Mouse (Mus musculus): ENCODE measurements around the gene Spag7. TPM values are rescaled to one million over a fixed set of nuclear protein-coding genes. Genes with fewer than 3 reads are reported as not detected.

The Spag7 gene
- total RNA-seq, 1 experiment: 74.5 TPM

- H3K9ac ChIP-seq (ENCODE audit: insufficient read depth, low read depth, low read length, poor library complexity, severe bottlenecking): no peak overlapping the region; the same call in 1 of the 2 replicates
- TF ChIP-seq ZNF384 (IDR thresholded peaks at IDR 0.05; ENCODE audit: low read depth, low read length) (no peak), HCFC1 (IDR thresholded peaks at IDR 0.05; ENCODE audit: borderline replicate concordance, insufficient read depth, low read length) (no peak), ZC3H11A (IDR thresholded peaks at IDR 0.05; ENCODE audit: borderline replicate concordance, low read depth, low read length) (no peak), CHD2 (IDR thresholded peaks at IDR 0.05; ENCODE audit: low read depth, low read length) (no peak), MAFK (IDR thresholded peaks at IDR 0.05; ENCODE audit: insufficient read depth, low read depth, low read length) (no peak)
- peaks cover 4 to 20% of the 10 kb centered on the region in 2 experiments; a peak in 2 of 4 replicates for H3K4me1 ChIP-seq (ENCODE audit: control insufficient read depth in 2 of 2, insufficient read depth in 2 of 2, low read length in 2 of 2, poor library complexity in 1 of 2)
- DNase-seq (ENCODE audit: low read depth, low spot score): no peak
- H3K4me3 ChIP-seq (ENCODE audit: insufficient read depth in 1 of 2, low read depth in 1 of 2, low read length in 2 of 2, poor library complexity in 1 of 2, severe bottlenecking in 1 of 2): no peak overlapping the region
- no peak overlapping the region for H3K27ac ChIP-seq (ENCODE audit: insufficient read depth, low read depth, low read length, poor library complexity, severe bottlenecking)
- no peaks in the 10 kb centered on the region for H3K9me3 ChIP-seq (ENCODE audit: control insufficient read depth, insufficient read depth, low read depth, low read length)
- no peaks in the 10 kb centered on the region for H3K36me3 ChIP-seq (ENCODE audit: control insufficient read depth, insufficient read depth, low read length, poor library complexity, severe bottlenecking)
- in situ Hi-C loops (cut with MboI; ENCODE audit: low sequenced_read_pairs in 2 of 2, unreplicated experiment in 2 of 2): loop anchor here in 1 of 2 experiments (10.0 kb wide), 1 partner anchor 133 kb away; no protein-coding TSS in a partner anchor
Measured at GRCm38 (mm10) chr11:70621972-70622814, 47.0 kb downstream of the Spag7 start.

GRCm38 (mm10) chr11:70619101-70619500 lies 50.1 kb downstream of the Spag7 start, which contains the start of gene Chrne:
Chrne (minus strand) TSS chr11:70619216.
- Histone ChIP-seq H3K36me3 (ENCODE audit: control insufficient read depth, insufficient read depth, low read length, poor library complexity, severe bottlenecking) (no peaks in the 10 kb centered on the region), H3K9me3 (ENCODE audit: control insufficient read depth, insufficient read depth, low read depth, low read length) (no peaks in the 10 kb centered on the region), H3K4me1 (ENCODE audit: control insufficient read depth in 2 of 2, insufficient read depth in 2 of 2, low read length in 2 of 2, poor library complexity in 1 of 2) (peaks cover 0 to 12% of the 10 kb centered on the region in 2 experiments; a peak in 2 of 4 replicates), H3K4me3 (ENCODE audit: insufficient read depth in 1 of 2, low read depth in 1 of 2, low read length in 2 of 2, poor library complexity in 1 of 2, severe bottlenecking in 1 of 2) (no peak within 1 kb of the TSS), H3K27ac (ENCODE audit: insufficient read depth, low read depth, low read length, poor library complexity, severe bottlenecking) (no peak within 1 kb of the TSS), H3K9ac (ENCODE audit: insufficient read depth, low read depth, low read length, poor library complexity, severe bottlenecking) (no peak within 1 kb of the TSS)
- no peak for DNase-seq (ENCODE audit: low read depth, low spot score)
- TF ChIP-seq HCFC1 (IDR thresholded peaks at IDR 0.05; ENCODE audit: borderline replicate concordance, insufficient read depth, low read length) (no peak), CHD2 (IDR thresholded peaks at IDR 0.05; ENCODE audit: low read depth, low read length) (no peak), ZNF384 (IDR thresholded peaks at IDR 0.05; ENCODE audit: low read depth, low read length) (no peak), MAFK (IDR thresholded peaks at IDR 0.05; ENCODE audit: insufficient read depth, low read depth, low read length) (no peak)
- in situ Hi-C loops (cut with MboI; ENCODE audit: low sequenced_read_pairs in 2 of 2, unreplicated experiment in 2 of 2): loop anchor here in 1 of 2 experiments (5.0 kb wide), 1 partner anchor 92 kb away; the partner anchor contains the start of gene Psmb6

- TF ChIP-seq CHD2 (IDR thresholded peaks at IDR 0.05; ENCODE audit: low read depth, low read length) (no peak), MAFK (IDR thresholded peaks at IDR 0.05; ENCODE audit: insufficient read depth, low read depth, low read length) (no peak), HCFC1 (IDR thresholded peaks at IDR 0.05; ENCODE audit: borderline replicate concordance, insufficient read depth, low read length) (no peak)
- H3K27ac ChIP-seq (ENCODE audit: insufficient read depth, low read depth, low read length, poor library complexity, severe bottlenecking): no peak within 1 kb of the TSS
- H3K4me3 ChIP-seq (ENCODE audit: insufficient read depth in 1 of 2, low read depth in 1 of 2, low read length in 2 of 2, poor library complexity in 1 of 2, severe bottlenecking in 1 of 2): peak within 1 kb of the TSS; percentile 57 to 81
- H3K36me3 ChIP-seq (ENCODE audit: control insufficient read depth, insufficient read depth, low read length, poor library complexity, severe bottlenecking): peaks cover 19% of the 10 kb centered on the region
- no peaks in the 10 kb centered on the region for H3K9me3 ChIP-seq (ENCODE audit: control insufficient read depth, insufficient read depth, low read depth, low read length)
- in situ Hi-C loops (cut with MboI; ENCODE audit: low sequenced_read_pairs in 2 of 2, unreplicated experiment in 2 of 2): loop anchor here in 1 of 2 experiments (5.0 kb wide), 1 partner anchor 88 kb away; the partner anchor contains the start of gene Psmb6
- H3K9ac ChIP-seq (ENCODE audit: insufficient read depth, low read depth, low read length, poor library complexity, severe bottlenecking): peak within 1 kb of the TSS; percentile 50
- no peak for DNase-seq (ENCODE audit: low read depth, low spot score)
- peaks cover 0 to 6% of the 10 kb centered on the region in 2 experiments; a peak in 1 of 4 replicates for H3K4me1 ChIP-seq (ENCODE audit: control insufficient read depth in 2 of 2, insufficient read depth in 2 of 2, low read length in 2 of 2, poor library complexity in 1 of 2)
Measured at GRCm38 (mm10) chr11:70615516-70616093, 53.6 kb downstream of the Spag7 start, which contains the start of gene 4930544D05Rik. 4930544D05Rik (plus strand) TSS chr11:70615848.

GRCm38 (mm10) chr11:70615074-70615473 lies 54.1 kb downstream of the Spag7 start:
- H3K4me1 ChIP-seq (ENCODE audit: control insufficient read depth in 2 of 2, insufficient read depth in 2 of 2, low read length in 2 of 2, poor library complexity in 1 of 2): peaks cover 0 to 6% of the 10 kb centered on the region in 2 experiments; a peak in 1 of 4 replicates
- H3K9me3 ChIP-seq (ENCODE audit: control insufficient read depth, insufficient read depth, low read depth, low read length): no peaks in the 10 kb centered on the region
- TF ChIP-seq MAFK (IDR thresholded peaks at IDR 0.05; ENCODE audit: insufficient read depth, low read depth, low read length) (no peak), ZNF384 (IDR thresholded peaks at IDR 0.05; ENCODE audit: low read depth, low read length) (no peak), ZC3H11A (IDR thresholded peaks at IDR 0.05; ENCODE audit: borderline replicate concordance, low read depth, low read length) (no peak), CHD2 (IDR thresholded peaks at IDR 0.05; ENCODE audit: low read depth, low read length) (no peak), HCFC1 (IDR thresholded peaks at IDR 0.05; ENCODE audit: borderline replicate concordance, insufficient read depth, low read length) (no peak)
- in situ Hi-C loops (cut with MboI; ENCODE audit: low sequenced_read_pairs in 2 of 2, unreplicated experiment in 2 of 2): loop anchor here in 1 of 2 experiments (5.0 kb wide), 1 partner anchor 88 kb away; the partner anchor contains the start of gene Psmb6
- peaks cover 23% of the 10 kb centered on the region for H3K36me3 ChIP-seq (ENCODE audit: control insufficient read depth, insufficient read depth, low read length, poor library complexity, severe bottlenecking)
- H3K4me3 ChIP-seq (ENCODE audit: insufficient read depth in 1 of 2, low read depth in 1 of 2, low read length in 2 of 2, poor library complexity in 1 of 2, severe bottlenecking in 1 of 2): peak overlapping the region; percentile 57 to 81
- peak overlapping the region; percentile 50 for H3K9ac ChIP-seq (ENCODE audit: insufficient read depth, low read depth, low read length, poor library complexity, severe bottlenecking)
- peak; percentile 59 for DNase-seq (ENCODE audit: low read depth, low spot score)
- H3K27ac ChIP-seq (ENCODE audit: insufficient read depth, low read depth, low read length, poor library complexity, severe bottlenecking): no peak overlapping the region

Other genes with a start within 250 kb of the Spag7 start
- gene Arrb2, start 236.8 kb downstream of the Spag7 start, total RNA-seq (2012; rRNA removed): 30.6 and 43.1 TPM in 2 replicates
- gene Med11, start 217.5 kb downstream of the Spag7 start, total RNA-seq (2012; rRNA removed): 29.1 and 31.2 TPM in 2 replicates
- gene Zmynd15, start 210.0 kb downstream of the Spag7 start, total RNA-seq (2012; rRNA removed): 0.54 and 1.5 TPM in 2 replicates
- 2.9 and 6.6 TPM in 2 replicates for gene Cxcl16, start 209.4 kb downstream of the Spag7 start, total RNA-seq (2012; rRNA removed)
- 3.8 and 4.6 TPM in 2 replicates for gene Tm4sf5, start 164.2 kb downstream of the Spag7 start, total RNA-seq (2012; rRNA removed)
- not detected in 2 replicates for gene Vmo1, start 154.8 kb downstream of the Spag7 start, total RNA-seq (2012; rRNA removed)
- gene Gltpd2, start 150.2 kb downstream of the Spag7 start, total RNA-seq (2012; rRNA removed): 0.42 and 0.54 TPM in 2 replicates
- gene Psmb6, start 144.0 kb downstream of the Spag7 start, total RNA-seq (2012; rRNA removed): 506 and 612 TPM in 2 replicates
- not detected in 2 replicates for gene Gm40193, start 136.5 kb downstream of the Spag7 start, total RNA-seq (2012; rRNA removed)
- gene Pld2, start 129.4 kb downstream of the Spag7 start, total RNA-seq (2012; rRNA removed): 4.4 and 6.3 TPM in 2 replicates
- gene Mink1, start 106.5 kb downstream of the Spag7 start, total RNA-seq (2012; rRNA removed): 23.0 and 27.5 TPM in 2 replicates
- 0.45 and 0.53 TPM in 2 replicates for gene 4930544D05Rik, start 53.6 kb downstream of the Spag7 start, total RNA-seq (2012; rRNA removed)
- gene Chrne, start 50.2 kb downstream of the Spag7 start, total RNA-seq (2012; rRNA removed): 1.2 TPM in 1 of 2 replicates, not detected in the other
- gene Gp1ba, start 30.3 kb downstream of the Spag7 start, total RNA-seq (2012; rRNA removed): 0.45 and 0.85 TPM in 2 replicates
- 113 and 157 TPM in 2 replicates for gene Rnf167, start 22.2 kb downstream of the Spag7 start, total RNA-seq (2012; rRNA removed)
- gene Slc25a11, start 21.9 kb downstream of the Spag7 start, total RNA-seq (2012; rRNA removed): 84.5 and 97.4 TPM in 2 replicates
- 474 and 732 TPM in 2 replicates for gene Pfn1, start 14.8 kb downstream of the Spag7 start, total RNA-seq (2012; rRNA removed)
- gene Eno3, start 12.2 kb downstream of the Spag7 start, total RNA-seq (2012; rRNA removed): 21.1 and 31.7 TPM in 2 replicates
- gene Camta2, start 18.7 kb upstream of the Spag7 start, total RNA-seq (2012; rRNA removed): 3.9 and 5.6 TPM in 2 replicates
- 0.48 and 1.2 TPM in 2 replicates for gene Inca1, start 30.7 kb upstream of the Spag7 start, total RNA-seq (2012; rRNA removed)
- 25.3 and 29.2 TPM in 2 replicates for gene Kif1c, start 31.1 kb upstream of the Spag7 start, total RNA-seq (2012; rRNA removed)
- 1.4 and 2.1 TPM in 2 replicates for gene Zfp3, start 94.8 kb upstream of the Spag7 start, total RNA-seq (2012; rRNA removed)
- gene Scimp, start 143.2 kb upstream of the Spag7 start, total RNA-seq (2012; rRNA removed): not detected in 2 replicates
- 29.0 and 38.8 TPM in 2 replicates for gene Rabep1, start 175.4 kb upstream of the Spag7 start, total RNA-seq (2012; rRNA removed)